Mouse (Mus musculus) bone marrow, adult 2 months (tissue): ENCODE measurements around the gene Spred2.

Experiments
- CTCF ChIP-seq: fragments of 200-500 bp; IDR thresholded peaks from 2 replicates; pipeline ENCODE4 v1.5.1; 2011; ENCODE audit warnings: low read length, control low read depth; ENCODE audit not compliant: control insufficient read depth, insufficient read depth
- POLR2A ChIP-seq: fragments of 200-500 bp; IDR thresholded peaks from 2 replicates; pipeline ENCODE4 v1.6.1; 2011; ENCODE audit warnings: low read depth, mild to moderate bottlenecking, control low read depth, low read length, borderline replicate concordance; ENCODE audit not compliant: control insufficient read depth

DNA sequence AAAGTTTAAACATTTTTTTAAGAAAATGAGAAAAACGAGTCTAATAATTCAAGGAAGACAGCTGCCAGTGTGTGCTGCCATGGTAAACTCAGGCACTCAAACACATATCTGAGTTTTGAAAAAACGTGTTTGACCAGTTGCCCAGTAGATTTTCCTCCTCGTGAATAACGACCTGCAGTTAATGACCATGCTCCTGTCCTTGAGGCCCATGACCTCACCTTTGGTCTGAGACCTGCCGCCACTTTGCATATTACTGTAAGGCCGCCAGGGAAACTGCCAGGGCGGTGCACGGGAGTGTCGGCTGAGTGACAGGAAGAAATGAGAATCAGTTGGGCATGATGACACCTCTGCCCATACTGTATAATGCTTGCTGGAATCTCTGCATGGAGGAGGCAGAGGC, 103.5 kb downstream of the Spred2 start:
- TF ChIP-seq CTCF (no peak), POLR2A (no peak)
